Mouse (Mus musculus) lung, postnatal 4 days (tissue): ENCODE data around the gene Zbtb8os.

Experiments used
- DNase-seq, 2 experiments: peaks; one replicate each; pipeline ENCODE4 v3.0.0; 2021

Zbtb8os gene

DNA sequence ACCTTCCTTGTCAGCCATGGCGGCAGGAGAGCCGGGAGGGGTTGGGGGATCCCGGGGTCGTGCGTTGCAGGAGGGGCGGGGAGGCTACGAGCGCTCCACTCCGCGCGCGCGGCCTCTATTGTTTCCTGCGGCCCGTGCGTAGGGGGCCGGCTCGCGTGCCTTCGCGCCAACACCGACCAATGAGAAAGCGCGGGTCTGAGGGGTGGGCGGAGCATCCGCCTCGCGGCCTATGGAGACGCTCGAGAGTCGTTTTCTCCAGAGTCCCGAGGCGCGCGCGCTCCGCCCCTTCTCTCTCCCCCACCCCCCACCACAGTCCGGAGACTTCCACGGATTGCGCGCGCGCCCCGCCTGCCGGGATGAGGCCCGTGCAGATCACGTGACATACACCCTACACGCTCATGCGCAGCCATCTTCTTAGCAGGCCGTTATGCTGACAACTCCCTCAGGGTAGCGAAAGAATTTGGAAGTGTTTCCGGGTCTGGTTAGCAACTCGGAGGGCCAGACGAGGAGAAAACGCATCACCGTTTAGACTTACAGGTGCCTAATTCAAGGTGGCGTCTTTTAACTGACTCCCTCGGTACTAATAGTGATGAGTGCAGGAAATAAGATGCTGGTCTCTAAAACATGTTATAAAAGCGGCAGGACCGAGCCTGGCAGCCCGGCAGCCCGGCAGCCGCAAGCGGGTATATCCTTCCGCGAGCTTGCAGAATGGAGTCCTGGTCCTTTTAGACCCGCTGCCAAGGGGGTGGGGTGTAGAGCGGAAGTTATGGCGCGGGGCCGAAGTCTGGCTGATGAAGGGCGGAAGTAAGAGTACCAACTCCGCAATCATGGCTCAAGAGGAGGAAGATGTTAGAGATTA, at the start of gene Zbtb8os, which contains the start of gene Rbbp4:
Zbtb8os (plus strand) TSS at position 480 of the 859 bp plus-strand sequence.
Rbbp4 (minus strand) TSS at position 155 of the 859 bp plus-strand sequence.
- DNase-seq: peak; percentile 97 to 99

DNA sequence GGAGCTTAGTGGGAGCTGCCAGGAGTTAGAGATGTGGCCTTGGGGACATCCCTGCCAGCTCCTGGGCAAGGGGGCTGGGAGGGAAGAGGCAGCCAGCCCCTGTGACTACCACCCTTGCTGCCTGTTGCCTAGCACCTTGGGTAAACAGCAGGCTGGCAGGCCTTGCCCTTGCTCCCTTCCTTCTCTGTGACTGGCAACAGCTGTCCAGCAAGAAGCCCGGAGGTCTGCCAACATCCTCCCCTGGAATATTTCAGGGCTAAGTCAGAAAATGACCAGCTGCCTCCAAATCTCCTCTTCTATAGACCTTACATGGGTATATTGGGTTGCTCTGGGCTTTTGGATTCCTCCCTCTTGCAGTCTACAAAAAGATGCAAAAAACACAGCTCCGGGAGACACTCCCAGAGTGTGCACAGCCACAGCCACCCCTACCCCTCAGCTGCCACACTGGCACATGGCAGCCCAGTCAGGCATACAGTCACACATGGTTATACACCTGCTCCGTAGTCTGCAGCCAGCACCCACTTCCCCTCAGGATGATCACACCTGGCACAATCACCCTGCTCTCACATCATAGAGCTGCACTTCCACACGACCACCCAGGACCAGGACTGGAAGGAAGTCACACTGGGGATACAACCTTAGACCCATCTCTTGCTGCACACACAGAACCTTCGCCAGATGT, 49.4 kb upstream of the Zbtb8os start:
- peak in 1 of 2 experiments; percentile 58 for DNase-seq

DNA sequence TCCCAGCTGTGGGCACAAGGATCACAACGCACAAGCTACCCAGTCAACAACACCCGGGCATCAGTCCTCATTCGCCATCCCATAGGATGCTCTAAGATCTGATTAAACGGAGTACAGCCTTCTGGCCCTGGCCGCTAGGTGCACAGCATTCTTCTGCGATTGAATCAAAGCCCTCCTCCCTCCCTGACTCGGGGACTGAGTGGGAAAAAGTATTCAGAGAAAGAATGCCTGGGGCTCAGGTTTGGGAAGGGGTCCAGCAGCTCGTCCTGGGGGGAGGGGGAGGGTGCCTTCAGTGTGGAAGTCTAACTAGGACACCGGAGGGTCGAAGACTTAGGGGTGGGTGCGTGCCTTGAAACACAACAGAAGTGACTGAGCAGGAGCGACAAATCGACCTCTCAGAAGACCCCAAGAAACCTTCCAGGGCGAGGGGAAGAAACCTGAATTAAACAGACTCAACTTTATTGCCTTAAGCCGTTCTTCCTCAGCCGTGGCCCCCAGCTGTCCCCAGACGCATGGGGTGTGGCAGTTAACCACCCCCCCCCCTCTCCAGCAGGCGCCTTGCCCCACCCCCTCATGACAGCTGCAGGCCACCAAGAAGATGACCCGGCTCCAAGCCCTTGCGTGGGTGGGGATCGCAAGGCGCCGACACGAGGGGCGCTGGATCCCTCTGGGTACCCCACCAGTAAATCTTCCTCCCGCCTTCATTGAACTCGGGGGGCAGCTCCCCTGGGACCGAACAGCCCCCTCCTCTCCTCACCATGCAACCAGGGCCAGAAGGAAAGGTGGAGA, 48.6 kb upstream of the Zbtb8os start:
- DNase-seq: peak in 1 of 2 experiments; percentile 41

DNA sequence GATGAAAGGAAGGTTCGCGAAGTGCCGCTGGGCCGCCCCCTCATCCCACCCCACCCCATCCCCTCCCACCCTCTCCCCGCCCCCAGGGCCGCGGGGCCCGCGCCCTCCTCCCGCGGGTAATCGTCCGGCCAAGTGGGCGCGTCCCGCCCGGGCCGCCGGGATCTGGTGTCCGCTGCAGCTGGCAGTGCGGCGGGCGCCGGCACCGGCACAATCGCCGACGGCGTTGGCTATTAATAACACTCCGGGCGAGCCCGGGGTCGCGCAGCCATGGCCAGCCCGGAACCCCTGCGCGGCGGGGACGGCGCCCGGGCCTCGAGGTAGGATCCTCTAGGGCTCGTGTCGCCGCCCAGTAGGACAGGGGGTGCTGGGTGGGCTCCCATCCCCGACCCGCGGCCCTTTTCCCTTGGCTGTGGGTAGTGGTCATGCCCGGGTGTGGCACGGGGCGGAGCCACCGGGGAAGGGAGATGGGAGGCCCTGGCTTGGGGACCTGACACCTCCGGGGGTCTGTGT, 48.0 kb upstream of the Zbtb8os start, which contains the start of gene Sync:
Sync (plus strand) TSS at position 146 of the 510 bp plus-strand sequence.
- DNase-seq: peak; percentile 45 to 66

DNA sequence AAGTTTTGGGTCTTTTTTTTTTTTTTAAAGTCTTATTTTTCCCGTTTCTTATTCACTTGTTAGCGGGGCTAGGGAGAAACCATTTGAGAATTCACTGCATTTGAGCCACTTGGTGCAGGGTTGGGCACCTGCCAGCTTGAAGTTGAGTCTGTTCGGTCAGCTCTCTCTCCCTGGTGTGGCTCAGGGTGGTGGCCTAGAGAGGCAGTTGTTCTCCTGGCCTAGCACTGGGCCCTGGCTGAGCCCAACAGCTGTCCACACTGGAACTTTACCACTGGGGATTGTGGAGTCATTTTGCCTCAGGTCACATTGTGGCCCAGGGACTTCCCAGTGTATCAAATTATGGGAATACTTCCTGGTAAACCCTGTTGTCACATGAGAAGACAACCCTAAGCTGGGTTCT, 47.4 kb upstream of the Zbtb8os start:
- peak; percentile 18 to 44 for DNase-seq

DNA sequence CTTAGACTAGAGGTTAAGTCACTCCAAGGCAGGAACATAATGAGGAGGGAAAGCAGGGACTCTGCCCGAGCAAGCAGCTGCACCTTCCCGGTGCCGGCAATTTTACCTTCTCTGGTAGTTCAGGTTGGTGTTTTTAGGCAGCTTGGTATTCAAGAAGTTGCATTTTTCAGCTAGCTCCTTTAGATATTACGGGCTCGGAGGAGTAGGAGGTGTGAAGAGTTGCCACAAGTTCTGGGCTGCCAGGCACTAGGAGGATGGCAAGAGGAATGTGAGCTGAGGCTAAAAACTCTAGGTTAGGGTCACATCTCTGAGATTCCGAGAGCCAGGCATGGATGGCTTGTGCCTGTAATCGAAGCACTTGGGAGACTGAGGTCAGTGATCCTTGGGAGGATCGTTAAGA, 45.8 kb upstream of the Zbtb8os start:
- DNase-seq: no peak

GRCm38 (mm10) chr4:129292831-129293230, 42.7 kb upstream of the Zbtb8os start:
- no peak for DNase-seq

DNA sequence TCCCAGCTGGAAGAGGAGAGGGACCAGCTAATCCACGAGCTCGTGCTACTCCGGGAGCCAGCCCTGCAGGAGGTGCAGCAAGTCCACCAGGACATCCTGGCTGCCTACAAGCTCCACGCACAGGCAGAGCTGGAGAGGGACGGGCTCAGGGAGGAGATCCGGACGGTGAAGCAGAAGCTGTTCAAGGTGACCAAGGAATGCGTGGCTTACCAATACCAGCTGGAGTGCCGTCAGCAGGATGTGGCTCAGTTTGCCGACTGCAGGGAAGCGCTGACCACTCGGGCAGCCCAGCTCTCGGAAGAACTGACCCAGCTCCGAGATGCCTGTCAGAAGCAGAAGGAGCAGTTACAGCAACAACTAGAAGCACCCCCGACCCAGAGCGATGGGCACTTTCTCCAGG, 41.8 kb upstream of the Zbtb8os start:
- DNase-seq: peak in 1 of 2 experiments; percentile 5

DNA sequence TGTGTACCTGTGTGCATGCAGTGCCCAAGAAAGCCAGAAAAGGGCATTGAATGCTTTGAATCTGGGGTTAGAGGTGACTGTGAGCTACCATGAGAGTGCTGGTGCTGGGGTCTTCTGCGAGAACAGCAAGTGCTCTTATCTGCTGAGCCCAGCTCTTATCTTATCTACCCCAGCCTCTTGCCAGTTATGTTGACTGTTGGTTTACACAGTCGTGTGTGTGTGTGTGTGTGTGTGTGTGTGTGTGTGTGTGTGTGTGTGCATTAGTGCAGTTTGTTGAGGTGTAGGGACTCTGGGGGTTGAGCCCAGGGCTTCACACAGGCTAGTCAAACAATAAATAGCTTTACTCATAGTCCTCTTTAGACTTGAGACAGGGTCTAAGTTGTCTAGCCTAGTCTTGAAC, 40.3 kb upstream of the Zbtb8os start:
- no peak for DNase-seq

DNA sequence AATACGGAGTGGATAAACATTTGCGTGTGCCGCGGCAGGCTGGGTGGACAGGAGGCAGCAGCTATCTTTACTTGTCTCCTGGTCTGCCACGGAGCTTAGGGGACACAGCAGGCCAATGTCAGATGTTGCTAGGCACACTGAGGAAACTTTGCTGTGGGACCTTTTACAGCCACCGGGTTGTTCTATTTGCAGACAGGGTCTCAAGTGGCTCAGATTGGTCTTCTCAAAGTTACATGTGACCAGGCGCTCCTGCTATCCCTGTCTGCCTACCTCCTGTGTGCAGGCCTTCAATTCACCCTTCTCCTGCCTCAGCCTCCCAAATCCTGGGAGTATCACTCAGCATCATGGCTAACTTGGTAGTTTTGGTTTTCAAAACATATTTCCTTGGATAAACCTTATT, 39.4 kb upstream of the Zbtb8os start:
- DNase-seq: no peak

DNA sequence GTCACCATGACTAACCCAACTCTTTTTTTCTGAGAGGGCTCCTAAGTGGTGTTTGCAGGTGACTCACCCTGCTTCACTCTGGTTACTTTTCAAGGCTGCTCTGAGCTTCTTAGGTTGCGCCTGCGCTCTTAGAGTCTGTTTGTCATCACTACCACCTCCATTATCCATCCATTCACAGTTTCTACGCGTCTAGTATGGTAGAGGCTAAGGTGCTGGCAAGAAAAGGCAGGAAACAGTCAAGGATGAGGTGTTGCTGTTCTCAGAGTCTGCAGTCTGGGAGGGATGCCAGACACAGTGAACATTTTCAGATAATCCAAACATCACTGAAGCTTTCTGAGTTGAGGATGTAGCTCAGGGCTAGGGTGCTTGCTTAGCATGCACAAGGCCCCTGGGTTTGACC, 37.8 kb upstream of the Zbtb8os start:
- peak; percentile 30 to 32 for DNase-seq

GRCm38 (mm10) chr4:129299121-129299520, 36.4 kb upstream of the Zbtb8os start:
- DNase-seq: peak in 1 of 2 experiments; percentile 6

DNA sequence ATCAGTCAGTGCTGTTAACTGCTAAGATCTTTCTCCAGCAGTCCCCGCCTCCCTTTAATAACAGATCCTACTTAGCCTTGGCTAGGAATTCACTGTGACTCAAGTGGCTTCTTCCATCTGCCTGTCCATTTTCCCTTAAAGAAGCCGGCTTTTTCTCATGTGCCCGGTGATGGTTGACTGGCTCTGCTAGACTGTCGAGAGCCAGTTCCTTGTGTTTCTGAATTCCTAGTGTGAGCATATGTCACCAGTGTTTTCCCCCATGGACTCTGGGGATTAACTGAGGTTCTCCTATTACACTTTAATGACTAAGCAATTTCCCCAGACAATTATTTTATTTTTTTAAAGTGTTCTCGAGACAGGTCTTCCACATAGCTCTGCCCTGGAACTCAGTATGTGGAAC, 32.1 kb upstream of the Zbtb8os start:
- no peak for DNase-seq

DNA sequence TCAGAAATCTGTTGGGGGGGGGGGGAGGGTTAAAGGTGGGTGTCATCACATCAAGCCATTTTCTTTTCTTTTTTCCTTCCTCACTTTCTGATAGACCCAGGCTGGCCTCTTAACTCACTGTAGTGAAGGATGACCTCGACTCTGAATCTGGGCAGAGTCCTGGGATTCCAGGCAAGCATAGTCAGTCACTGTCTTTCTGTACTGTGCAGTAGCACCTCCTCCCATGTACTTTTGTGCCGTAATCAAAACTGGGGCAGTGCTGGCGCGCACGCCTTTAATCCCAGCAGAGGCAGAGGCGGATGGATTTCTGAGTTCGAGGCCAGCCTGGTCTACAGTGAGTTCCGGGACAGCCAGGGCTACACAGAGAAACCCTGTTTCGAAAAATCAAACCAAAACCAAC, 31.7 kb upstream of the Zbtb8os start:
- DNase-seq: no peak

GRCm38 (mm10) chr4:129304306-129304705, 31.2 kb upstream of the Zbtb8os start:
- no peak for DNase-seq

DNA sequence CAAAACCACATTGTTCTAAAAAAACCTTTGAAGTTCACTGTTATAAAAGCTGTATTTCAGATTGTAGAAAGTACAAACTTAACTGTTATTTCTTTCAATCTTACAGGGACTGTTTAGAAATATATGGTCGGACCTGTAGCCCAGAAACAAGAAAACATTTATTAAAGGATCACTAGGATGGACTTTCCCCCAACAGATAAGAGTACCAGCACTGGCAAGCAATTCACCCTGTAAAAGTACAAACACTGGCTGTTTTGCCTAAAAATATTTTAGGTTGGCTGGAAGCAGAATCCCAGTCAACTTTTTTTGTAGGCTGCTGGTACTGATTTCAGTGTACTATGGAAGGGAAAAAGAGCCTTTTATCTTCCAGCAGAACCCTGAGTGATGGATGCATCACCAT, 27.6 kb upstream of the Zbtb8os start:
- DNase-seq: no peak

- no peak for DNase-seq
These were observed 21.6 kb upstream of the Zbtb8os start for GRCm38 (mm10) chr4:129313886-129314285.

- no peak for DNase-seq
These were observed 14.6 kb upstream of the Zbtb8os start for GRCm38 (mm10) chr4:129320876-129321275.

GRCm38 (mm10) chr4:129322042-129322441, 13.5 kb upstream of the Zbtb8os start:
- DNase-seq: no peak

DNA sequence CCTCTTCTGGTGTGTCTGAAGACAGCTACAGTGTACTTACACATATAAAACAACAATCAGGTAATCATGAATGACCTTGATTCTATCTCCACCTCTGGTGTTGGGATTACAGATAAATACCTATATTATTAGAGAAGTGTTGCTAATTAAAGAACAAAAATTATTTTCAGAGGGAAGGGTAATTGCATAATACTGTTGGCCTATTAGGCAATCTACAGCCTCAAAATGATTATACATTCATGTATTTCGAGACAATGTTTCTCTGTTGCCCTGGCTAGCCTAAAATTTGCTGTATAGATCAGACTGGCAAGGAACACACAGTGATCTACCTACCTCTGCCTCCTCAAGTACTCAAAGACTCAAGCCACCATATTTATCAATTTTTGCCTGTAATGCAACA, 12.0 kb upstream of the Zbtb8os start:
- DNase-seq: no peak

- DNase-seq: no peak
These were observed 10.7 kb upstream of the Zbtb8os start for GRCm38 (mm10) chr4:129324756-129325155.

DNA sequence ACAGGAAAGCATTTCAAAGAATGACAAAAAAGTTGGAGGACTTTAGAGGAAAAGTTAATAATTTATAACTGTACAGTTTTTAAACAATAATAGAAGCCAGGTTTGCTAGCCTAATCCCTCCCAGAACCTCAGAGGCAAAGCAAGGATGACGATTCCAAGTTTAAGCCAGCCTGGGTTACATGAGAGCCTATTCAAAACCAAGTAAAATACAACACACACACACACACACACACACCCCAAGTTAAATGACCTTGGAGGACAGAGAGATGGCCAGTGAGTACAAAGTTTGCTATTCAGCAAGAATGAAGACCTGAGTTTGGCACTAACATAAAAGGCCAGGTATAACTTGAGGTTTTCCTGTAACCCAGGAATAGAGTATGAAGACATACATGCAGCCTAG, 9.3 kb upstream of the Zbtb8os start:
- DNase-seq: no peak

DNA sequence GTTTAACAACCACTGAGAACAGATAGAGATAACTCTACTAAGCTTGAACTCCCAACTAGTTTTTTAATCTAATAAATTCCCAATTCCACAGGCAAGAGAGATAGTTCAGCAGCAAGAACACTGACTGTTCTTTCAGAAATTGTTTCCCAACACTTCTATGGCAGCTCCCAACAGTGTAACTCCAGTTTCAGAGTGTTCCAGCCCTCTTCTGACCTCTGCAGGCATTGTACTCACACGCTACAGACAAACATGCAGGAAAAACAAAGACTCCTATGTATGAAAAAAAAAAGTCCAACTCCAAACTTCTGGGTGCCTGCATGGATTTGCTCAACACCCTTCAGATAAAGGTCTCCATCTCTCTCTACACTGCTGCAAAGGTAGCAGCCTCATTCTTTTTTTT, 2.6 kb upstream of the Zbtb8os start:
- DNase-seq: no peak
